Mouse (Mus musculus) intestine, embryonic 15.5 days (tissue): ENCODE measurements around the gene 5730409E04Rik. TPM values are rescaled to one million over a fixed set of nuclear protein-coding genes. Genes with fewer than 3 reads are reported as not detected.

Experiments used
- ATAC-seq: fragments of 200-750 bp; cut with Nextera tagmentation; 2 replicates; pipeline ENCODE4 v1.8.0; 2017; ENCODE audit warnings: moderate TSS enrichment, moderate library complexity
- H3K27ac ChIP-seq: fragments of 300-500 bp; sonication (generic); 2 replicates; pipeline ENCODE4 v1.5.1; 2015; ENCODE audit warnings: mild to moderate bottlenecking, inconsistent platforms
- H3K27me3 ChIP-seq: fragments of 300-500 bp; sonication (generic); replicated peaks from 2 replicates; pipeline ENCODE4 v1.6.1; 2015; ENCODE audit warnings: inconsistent platforms
- H3K36me3 ChIP-seq: fragments of 300-500 bp; sonication (generic); 2 replicates; pipeline ENCODE4 v1.6.1; 2015; ENCODE audit warnings: inconsistent platforms
- H3K4me1 ChIP-seq: fragments of 300-500 bp; sonication (generic); replicated peaks from 2 replicates; pipeline ENCODE4 v1.6.1; 2015; ENCODE audit warnings: inconsistent platforms
- H3K4me2 ChIP-seq: fragments of 300-500 bp; sonication (generic); replicated peaks from 2 replicates; pipeline ENCODE4 v1.6.1; 2015; ENCODE audit warnings: mild to moderate bottlenecking, inconsistent platforms
- H3K4me3 ChIP-seq: fragments of 300-500 bp; sonication (generic); replicated peaks from 2 replicates; pipeline ENCODE4 v1.5.1; 2015; ENCODE audit warnings: inconsistent platforms
- H3K9ac ChIP-seq: fragments of 300-500 bp; sonication (generic); 2 replicates; pipeline ENCODE4 v1.6.1; 2015; ENCODE audit warnings: inconsistent platforms
- H3K9me3 ChIP-seq: fragments of 300-500 bp; sonication (generic); 2 replicates; pipeline ENCODE4 v1.6.1; 2016; ENCODE audit warnings: inconsistent platforms
- WGBS: fragments of 180-500 bp; shearing (Covaris S2); methylation state at CpG from one replicate; pipeline ENCODE4 v1.1.7; 2015; 5-methylcytosine and 5-hydroxymethylcytosine counted together
- polyA plus RNA-seq: library from polyadenylated mRNA; unstranded; fragments of >200 nt; fragmentation: Nextera tagmentation; extraction: Ambion mirVana; gene quantifications from 2 replicates; pipeline ENCODE4 v1.2.1, GENCODE M21; 2015

The 5730409E04Rik gene
- polyA plus RNA-seq, 1 experiment from 2014 or later: 1.8 TPM

DNA sequence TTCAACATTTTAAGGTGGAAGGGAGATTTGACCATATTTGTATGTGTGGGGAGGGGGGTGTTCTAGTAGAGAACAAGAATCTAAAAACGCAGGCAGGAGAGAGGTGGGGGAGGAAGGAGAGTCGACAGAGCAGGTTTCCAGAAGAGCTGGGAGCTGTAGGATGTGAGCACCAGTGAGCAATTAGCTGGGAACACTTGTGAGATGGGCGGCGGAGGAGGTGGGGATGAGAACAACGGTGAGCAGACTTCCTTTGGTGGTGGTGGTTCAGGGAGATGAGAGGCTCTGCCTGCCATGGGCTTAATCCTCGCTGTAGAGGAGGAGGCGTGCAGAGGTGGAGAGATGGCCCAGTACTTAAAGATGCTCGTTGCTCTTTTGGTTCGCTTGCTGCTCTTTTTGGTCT, 32.3 kb downstream of the 5730409E04Rik start:
- no peaks in the 10 kb centered on the region for H3K36me3 ChIP-seq
- 0 out of 2 replicates have a peak, but pooled peaks cover 2% of the 10 kb centered on the region for H3K27me3 ChIP-seq
- no peak overlapping the region for H3K4me2 ChIP-seq
- no peak for ATAC-seq
- H3K9me3 ChIP-seq: no peaks in the 10 kb centered on the region
- no peaks in the 10 kb centered on the region for H3K4me1 ChIP-seq
- no peak overlapping the region for H3K9ac ChIP-seq
- no peak overlapping the region for H3K27ac ChIP-seq
- 36% methylated on average over 9 of the region's 9 CpGs for WGBS
- no peak overlapping the region for H3K4me3 ChIP-seq

DNA sequence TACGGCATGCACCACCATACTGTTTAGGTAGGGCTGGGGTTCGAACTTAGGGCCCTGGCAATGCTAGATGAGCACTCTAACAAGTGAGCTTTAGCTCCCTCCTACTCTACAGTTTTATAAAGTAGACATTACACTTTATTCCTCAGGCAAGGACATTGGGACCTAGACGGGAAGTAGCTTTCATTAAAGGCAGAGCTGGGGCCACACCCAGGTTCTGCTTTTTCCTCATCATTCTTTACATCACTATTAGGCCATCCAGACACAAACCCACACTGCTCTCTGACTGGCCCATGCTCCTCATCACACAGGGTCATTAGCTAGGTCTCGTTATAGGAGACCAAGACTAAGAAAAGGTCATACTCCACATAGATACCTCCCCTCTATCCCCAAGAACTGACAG, 34.2 kb downstream of the 5730409E04Rik start:
- H3K27ac ChIP-seq: no peak overlapping the region
- no peak for ATAC-seq
- no peak overlapping the region for H3K4me2 ChIP-seq
- 67% methylated on average over 4 of the region's 4 CpGs for WGBS
- H3K9ac ChIP-seq: no peak overlapping the region
- no peaks in the 10 kb centered on the region for H3K4me1 ChIP-seq
- H3K4me3 ChIP-seq: no peak overlapping the region
- H3K36me3 ChIP-seq: no peaks in the 10 kb centered on the region
- H3K9me3 ChIP-seq: no peaks in the 10 kb centered on the region
- 0 out of 2 replicates have a peak, but pooled peaks cover 2% of the 10 kb centered on the region for H3K27me3 ChIP-seq

DNA sequence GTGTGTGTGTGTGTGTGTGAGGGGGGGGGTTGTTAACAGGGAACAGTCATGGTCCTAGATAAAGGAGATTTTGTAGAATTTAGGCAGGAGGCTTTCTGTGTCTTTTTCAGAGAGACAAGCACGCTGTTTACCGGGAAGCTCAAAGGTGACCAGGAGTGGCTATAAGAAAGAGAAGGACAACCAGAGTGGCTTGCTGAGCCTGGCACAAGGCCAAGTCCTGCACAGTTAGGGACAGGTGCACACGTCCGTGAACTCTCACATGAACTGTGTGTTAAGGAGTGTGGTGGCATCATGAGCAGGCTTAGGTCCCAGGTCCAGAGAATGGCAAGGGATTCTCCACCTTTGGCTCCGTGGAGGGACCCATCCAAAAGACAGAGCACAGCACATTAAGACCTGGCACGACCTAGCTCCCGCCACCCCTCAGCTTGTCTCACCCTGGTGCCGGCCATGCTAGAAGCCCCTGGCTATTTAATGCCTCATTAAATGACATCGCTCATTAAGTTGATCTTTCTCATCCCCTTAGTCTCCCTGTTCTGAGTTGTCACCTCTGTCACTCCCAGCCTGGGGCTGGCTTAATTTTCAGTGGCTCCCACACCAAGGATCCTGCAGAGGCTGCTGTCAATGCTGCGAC, 34.8 kb downstream of the 5730409E04Rik start:
- no peak for ATAC-seq

GRCm38 (mm10) chr4:126647996-126648910, 38.6 kb downstream of the 5730409E04Rik start:
- ATAC-seq: no peak
- Histone ChIP-seq H3K9ac (no peak overlapping the region), H3K4me1 (no peaks in the 10 kb centered on the region), H3K9me3 (no peaks in the 10 kb centered on the region), H3K36me3 (no peaks in the 10 kb centered on the region), H3K27ac (no peak overlapping the region), H3K27me3 (no peaks in the 10 kb centered on the region), H3K4me3 (no peak overlapping the region), H3K4me2 (no peak overlapping the region)
- WGBS: 52% methylated on average over 24 of the region's 24 CpGs

More for the DNA sequence above, 34.8 kb downstream of the 5730409E04Rik start:
- 75% methylated on average over 10 of the region's 10 CpGs for WGBS
- H3K36me3 ChIP-seq: no peaks in the 10 kb centered on the region
- no peak overlapping the region for H3K9ac ChIP-seq
- H3K9me3 ChIP-seq: no peaks in the 10 kb centered on the region
- no peak overlapping the region for H3K4me3 ChIP-seq
- H3K4me2 ChIP-seq: no peak overlapping the region
- H3K27me3 ChIP-seq: 0 out of 2 replicates have a peak, but pooled peaks cover 1% of the 10 kb centered on the region
- H3K27ac ChIP-seq: no peak overlapping the region
- no peaks in the 10 kb centered on the region for H3K4me1 ChIP-seq

GRCm38 (mm10) chr4:126653148-126653547, 43.5 kb downstream of the 5730409E04Rik start:
- ATAC-seq: no peak
- no peaks in the 10 kb centered on the region for H3K9me3 ChIP-seq
- H3K4me2 ChIP-seq: no peak overlapping the region
- no peaks in the 10 kb centered on the region for H3K4me1 ChIP-seq
- WGBS: 81% methylated on average over 5 of the region's 5 CpGs
- H3K27me3 ChIP-seq: no peaks in the 10 kb centered on the region
- no peak overlapping the region for H3K27ac ChIP-seq
- H3K9ac ChIP-seq: no peak overlapping the region
- H3K4me3 ChIP-seq: no peak overlapping the region
- H3K36me3 ChIP-seq: no peaks in the 10 kb centered on the region

DNA sequence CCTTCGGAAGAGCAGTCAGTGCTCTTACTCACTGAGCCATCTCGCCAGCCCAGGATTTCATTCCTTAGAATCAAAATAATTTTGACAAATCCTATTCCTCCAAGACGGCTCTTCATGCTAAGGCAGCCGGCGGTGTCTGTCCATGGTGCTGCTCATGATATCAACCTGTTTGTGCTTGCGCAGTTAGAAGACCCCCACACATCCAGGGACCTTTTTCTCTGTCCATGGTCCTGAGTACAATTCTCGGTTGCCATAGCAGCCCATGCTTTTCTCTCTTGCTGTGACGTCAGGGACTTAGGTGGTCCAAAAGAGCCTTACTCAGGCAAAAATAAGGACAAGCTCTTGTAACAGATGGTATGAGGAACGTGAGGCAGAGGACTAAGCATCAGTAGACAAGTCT, 45.7 kb downstream of the 5730409E04Rik start:
- Histone ChIP-seq H3K27ac (no peak overlapping the region), H3K36me3 (no peaks in the 10 kb centered on the region), H3K4me2 (no peak overlapping the region), H3K9me3 (no peaks in the 10 kb centered on the region), H3K4me3 (no peak overlapping the region), H3K27me3 (no peaks in the 10 kb centered on the region), H3K4me1 (no peaks in the 10 kb centered on the region), H3K9ac (no peak overlapping the region)
- 6% methylated on average over 9 of the region's 9 CpGs for WGBS
- ATAC-seq: no peak

- no peaks in the 10 kb centered on the region; the same call in 1 of the 2 replicates for H3K27me3 ChIP-seq
- WGBS: 73% methylated on average over 7 of the region's 7 CpGs
- H3K9me3 ChIP-seq: no peaks in the 10 kb centered on the region
- no peak overlapping the region for H3K9ac ChIP-seq
- H3K4me1 ChIP-seq: no peaks in the 10 kb centered on the region
- no peak overlapping the region for H3K27ac ChIP-seq
- no peak overlapping the region for H3K4me3 ChIP-seq
- ATAC-seq: no peak
- no peak overlapping the region for H3K4me2 ChIP-seq
- no peaks in the 10 kb centered on the region for H3K36me3 ChIP-seq
Observed at GRCm38 (mm10) chr4:126661249-126661648, 51.6 kb downstream of the 5730409E04Rik start.

Other genes with a start within 250 kb of the 5730409E04Rik start
- 10.3 and 10.4 TPM in 2 replicates for gene Ago3, start 180.3 kb upstream of the 5730409E04Rik start, polyA plus RNA-seq
- 3.5 and 4.5 TPM in 2 replicates for gene Ago1, start 141.2 kb upstream of the 5730409E04Rik start, polyA plus RNA-seq
- 0.97 and 1.1 TPM in 2 replicates for gene Ago4, start 76.3 kb upstream of the 5730409E04Rik start, polyA plus RNA-seq
- 30.0 and 33.0 TPM in 2 replicates for gene Clspn, start 52.9 kb upstream of the 5730409E04Rik start, polyA plus RNA-seq
- gene Psmb2, start 67.8 kb downstream of the 5730409E04Rik start, polyA plus RNA-seq: 500 and 522 TPM in 2 replicates
- gene Tfap2e, start 126.4 kb downstream of the 5730409E04Rik start, polyA plus RNA-seq: not detected in 2 replicates
- gene Ncdn, start 143.6 kb downstream of the 5730409E04Rik start, polyA plus RNA-seq: 27.3 TPM in 2 replicates
- 29.3 and 30.4 TPM in 2 replicates for gene AU040320, start 143.7 kb downstream of the 5730409E04Rik start, polyA plus RNA-seq